22 mouse cellular contexts compared by ENCODE assay signal in the genomic region with DNA sequence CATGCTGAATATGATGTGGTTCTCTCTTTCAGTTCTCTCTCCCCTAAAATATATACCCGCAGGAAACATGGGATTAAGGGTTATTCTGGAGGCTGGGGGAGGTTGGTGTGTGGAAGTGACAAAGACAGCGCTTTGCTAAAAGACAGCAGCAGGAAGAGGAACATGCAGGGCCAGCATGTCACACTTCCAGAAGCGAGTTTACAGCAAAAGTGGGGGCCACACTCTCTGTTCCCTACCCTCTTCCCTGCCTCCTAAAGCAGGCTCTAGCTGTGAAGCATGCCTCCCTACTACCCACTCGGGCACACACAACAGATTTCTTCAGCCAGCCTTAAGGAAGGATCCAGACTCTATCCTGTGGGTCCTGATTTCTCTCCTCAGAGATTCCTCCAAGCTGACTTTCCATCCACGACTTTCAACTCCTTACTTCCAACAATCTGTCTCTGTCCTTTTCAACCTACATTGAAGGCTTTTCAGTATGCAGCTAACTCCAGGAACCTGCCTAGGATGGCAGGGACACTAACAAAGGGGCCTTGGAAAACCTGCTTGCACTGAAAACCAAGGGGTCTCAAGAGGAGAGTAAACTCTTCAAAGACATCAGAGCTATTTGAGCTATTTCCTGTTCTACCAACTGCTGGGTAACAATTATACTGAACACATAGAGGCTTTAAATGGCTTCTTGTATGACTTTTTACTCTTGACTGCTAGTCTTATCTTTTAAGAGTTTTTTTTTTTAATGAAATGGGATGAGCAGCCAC. TPM values are rescaled to one million over a fixed set of nuclear protein-coding genes. Genes with fewer than 3 reads are reported as not detected.
DNase-seq lines count a peak whose midpoint lies in the region; ATAC-seq lines count a peak whose summit lies in the region.
"Had no signal": no experiment of that assay in that cellular context is flagged by ENCODE, and none has a peak within 500 bp of the region (broad histone marks: within the 10 kb centered on the region; RNA-seq: fewer than 3 reads in every experiment).

No protein-coding gene starts in this region.

- H3K27ac ChIP-seq in lung, embryonic 15.5 days, result peak overlapping the region; percentile 81
- H3K27ac ChIP-seq: embryonic facial prominence, embryonic 12.5 days; forebrain, embryonic 15.5 days; heart, adult 2 months; heart, embryonic 15.5 days; hindbrain, embryonic 13.5 days; hindbrain, postnatal 0 days had no signal

- H3K36me3 ChIP-seq in lung, embryonic 15.5 days, result no peaks in the 10 kb centered on the region
- H3K36me3 ChIP-seq: embryonic facial prominence, embryonic 12.5 days; forebrain, embryonic 15.5 days; heart, embryonic 15.5 days; hindbrain, embryonic 13.5 days had no signal

- H3K4me2 ChIP-seq in lung, embryonic 15.5 days, result no peak overlapping the region
- H3K4me2 ChIP-seq: embryonic facial prominence, embryonic 12.5 days; forebrain, embryonic 15.5 days; heart, embryonic 11.5 days; heart, embryonic 15.5 days; hindbrain, embryonic 13.5 days had no signal

- H3K4me1 ChIP-seq in lung, embryonic 15.5 days, result 0 out of 2 replicates have a peak, but pooled peaks cover 4% of the 10 kb centered on the region
- H3K4me1 ChIP-seq: embryonic facial prominence, embryonic 12.5 days; forebrain, embryonic 15.5 days; heart, embryonic 15.5 days; hindbrain, embryonic 13.5 days had no signal

- no peaks in the 10 kb centered on the region for H3K9me3 ChIP-seq in lung, embryonic 15.5 days
- H3K9me3 ChIP-seq: embryonic facial prominence, embryonic 12.5 days; forebrain, embryonic 15.5 days; heart, embryonic 15.5 days; hindbrain, embryonic 13.5 days had no signal

- DNase-seq in embryo, embryonic 10.5 days (ENCODE audit: low spot score), result peak; percentile 2
- no peak for DNase-seq in embryo, embryonic 9.5 days (ENCODE audit: extremely low spot score)
- peak; percentile 6 for DNase-seq in layer of hippocampus, adult 11-12 months (ENCODE audit: low spot score)
- no peak for DNase-seq in layer of hippocampus, postnatal 36 days
- DNase-seq in lung, postnatal 4 days, result no peak
- DNase-seq in telencephalon, adult 2 months (ENCODE audit: low read depth, low spot score), result peak; percentile 34
- DNase-seq: adrenal gland, postnatal 10 days; B cell, adult 2 months; cerebellum, adult 18-20 months; cerebellum, postnatal 10 days; embryo, embryonic 11 days; gastrocnemius, postnatal 14 days; heart, adult 2 months; heart, postnatal 14 days had no signal

- peak; percentile 55; the same call in 1 of the 2 replicates for ATAC-seq in lung, embryonic 15.5 days (ENCODE audit: borderline replicate concordance, extremely low read depth, low FRiP score, low TSS enrichment)
- ATAC-seq: CD4-positive, CD25-positive, alpha-beta regulatory T cell, adult 4 months; forebrain, embryonic 15.5 days; hindbrain, postnatal 0 days had no signal

- H3K27me3 ChIP-seq in lung, embryonic 15.5 days, result no peaks in the 10 kb centered on the region
- H3K27me3 ChIP-seq: embryonic facial prominence, embryonic 12.5 days; forebrain, embryonic 15.5 days; heart, embryonic 15.5 days; hindbrain, embryonic 13.5 days had no signal

- WGBS in lung, embryonic 15.5 days, result 54% methylated on average over 5 of the region's 5 CpGs

- H3K4me3 ChIP-seq in lung, embryonic 15.5 days, result no peak overlapping the region
- H3K4me3 ChIP-seq: embryonic facial prominence, embryonic 12.5 days; forebrain, embryonic 15.5 days; heart, adult 2 months; heart, embryonic 15.5 days; hindbrain, embryonic 13.5 days had no signal

- H3K9ac ChIP-seq in lung, embryonic 15.5 days, result no peak overlapping the region
- H3K9ac ChIP-seq: embryonic facial prominence, embryonic 12.5 days; forebrain, embryonic 15.5 days; heart, embryonic 15.5 days; hindbrain, embryonic 13.5 days had no signal

RNA-seq across cellular contexts. Expression of gene Htr2a, which starts 39.1 kb away (rescaled TPM):
- 1 to 10 TPM; 8.4 to 9.2 TPM for total RNA-seq in layer of hippocampus, postnatal 36 days (2021)
- 0.57 and 0.76 TPM in 2 replicates for polyA plus RNA-seq in lung, embryonic 15.5 days (2015; fragmentation: Nextera tagmentation; extraction: Ambion mirVana)
- polyA plus RNA-seq: CD4-positive, CD25-positive, alpha-beta regulatory T cell, adult 4 months had no signal

Comparison
In these comparisons a context has a peak if more than half of its experiments do, and no peak if none do; other contexts are left out.
1. DNase-seq: peak in embryo, embryonic 10.5 days (single experiment), layer of hippocampus, adult 11-12 months (single experiment) and telencephalon, adult 2 months (single experiment); none in embryo, embryonic 9.5 days (single experiment), layer of hippocampus, postnatal 36 days (0 of 2) and lung, postnatal 4 days (0 of 2).